Mouse (Mus musculus): ENCODE measurements around the gene Sstr2. TPM values are rescaled to one million over a fixed set of nuclear protein-coding genes. Genes with fewer than 3 reads are reported as not detected.
"Not testable (repeated sequence)": the region's sequence is repeated elsewhere in the genome, so short reads cannot be mapped to it uniquely, and the experiment has no call there.

Gene Sstr2
- polyA plus RNA-seq, 1 experiment = 0.30 TPM

DNA sequence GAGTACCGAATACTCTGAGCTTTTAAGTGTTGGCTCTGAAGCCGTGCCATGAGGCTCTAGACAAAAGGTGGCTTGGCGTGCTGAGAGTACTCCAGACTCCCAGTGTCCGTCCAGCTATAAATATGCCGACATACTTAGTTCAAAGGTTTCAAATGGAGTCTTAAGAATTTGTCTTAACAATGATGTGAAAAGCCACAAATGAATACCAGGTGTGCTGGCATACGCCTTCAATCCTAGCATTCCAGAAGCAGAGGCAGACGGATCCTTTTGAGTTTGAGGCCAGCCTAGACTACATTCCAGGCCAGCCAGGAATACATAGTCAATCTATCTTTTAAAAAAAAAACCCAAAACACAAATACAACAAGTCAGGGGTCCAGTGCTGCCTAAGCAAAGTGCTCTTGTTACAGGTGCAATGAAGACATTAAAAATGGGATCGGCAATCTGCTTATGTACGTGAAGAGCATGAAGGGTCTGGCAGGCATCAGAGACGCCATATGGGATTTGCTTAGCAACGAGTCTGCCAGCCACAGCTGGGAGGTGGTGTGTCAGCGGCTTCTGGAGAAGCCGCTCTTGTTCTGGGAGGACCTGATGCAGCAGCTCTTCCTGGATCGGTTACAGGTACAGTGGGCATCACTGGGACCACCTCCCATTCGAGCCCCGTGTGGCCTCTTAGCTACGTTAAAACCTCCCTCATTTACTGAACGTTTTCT lies 35.6 kb downstream of the Sstr2 start:
- H3K79me3 ChIP-seq (ENCODE audit: low read depth) = peaks cover 2% of the 10 kb centered on the region
- TF ChIP-seq MYOD1 (IDR thresholded peaks at IDR 0.05; ENCODE audit: control insufficient read depth, insufficient read length, low read depth) (no peak), MYOG (IDR thresholded peaks at IDR 0.05; ENCODE audit: control insufficient read depth, extremely low read depth, insufficient read length) (no peak), MAX (IDR thresholded peaks at IDR 0.05) (no peak), CTCF (IDR thresholded peaks at IDR 0.05; ENCODE audit: control insufficient read depth, insufficient read depth, insufficient read length) (no peak), FOSL1 (IDR thresholded peaks at IDR 0.05; ENCODE audit: insufficient read depth, low read length, poor library complexity, severe bottlenecking) (no peak), CEBPB (IDR thresholded peaks at IDR 0.05; ENCODE audit: low read depth) (no peak), USF1 (IDR thresholded peaks at IDR 0.05; ENCODE audit: low read depth) (no peak)
- no peak overlapping the region for H3ac ChIP-seq (ENCODE audit: control insufficient read depth, insufficient read length, low read depth)
- no peak overlapping the region for H3K4me3 ChIP-seq (ENCODE audit: insufficient read depth, poor library complexity, severe bottlenecking)
- H3K79me2 ChIP-seq (ENCODE audit: control insufficient read depth, insufficient read depth) = peaks cover 9% of the 10 kb centered on the region
- H3K27me3 ChIP-seq (ENCODE audit: control insufficient read depth, insufficient read depth, insufficient read length) = no peaks in the 10 kb centered on the region
- peaks cover 65% of the 10 kb centered on the region for H3K36me3 ChIP-seq (ENCODE audit: control insufficient read depth, insufficient read depth)

DNA sequence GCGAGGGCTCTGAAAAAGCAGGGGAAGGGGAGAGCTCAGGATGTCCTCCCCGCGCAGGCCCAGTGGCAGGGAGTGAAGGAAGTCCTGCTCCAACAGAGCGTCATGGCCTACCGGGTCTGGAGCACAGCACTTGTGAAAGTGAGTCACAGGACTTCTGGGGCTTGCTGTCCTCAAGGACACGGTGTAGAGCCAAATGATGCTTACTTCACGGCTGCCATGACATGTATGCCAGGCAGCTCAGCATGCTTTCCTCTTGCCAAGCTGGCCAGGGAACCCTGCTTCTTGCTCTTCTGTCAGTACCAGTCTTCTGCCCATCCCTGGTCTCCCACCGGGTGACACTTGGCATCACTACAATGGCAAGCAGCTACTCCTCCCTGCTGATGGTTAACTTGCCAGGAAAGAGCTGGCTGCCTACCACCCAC lies 37.4 kb downstream of the Sstr2 start:
- no peak for TF ChIP-seq MAX (IDR thresholded peaks at IDR 0.05)
- TF ChIP-seq MYOG (IDR thresholded peaks at IDR 0.05; ENCODE audit: control insufficient read depth, extremely low read depth, insufficient read length) = no peak
- no peak for TF ChIP-seq MYOD1 (IDR thresholded peaks at IDR 0.05; ENCODE audit: control insufficient read depth, insufficient read length, low read depth)
- TF ChIP-seq FOSL1 (IDR thresholded peaks at IDR 0.05; ENCODE audit: insufficient read depth, low read length, poor library complexity, severe bottlenecking) = no peak
- no peak for TF ChIP-seq CTCF (IDR thresholded peaks at IDR 0.05; ENCODE audit: control insufficient read depth, insufficient read depth, insufficient read length)
- TF ChIP-seq USF1 (IDR thresholded peaks at IDR 0.05; ENCODE audit: low read depth) = no peak
- TF ChIP-seq CEBPB (IDR thresholded peaks at IDR 0.05; ENCODE audit: low read depth) = no peak

DNA sequence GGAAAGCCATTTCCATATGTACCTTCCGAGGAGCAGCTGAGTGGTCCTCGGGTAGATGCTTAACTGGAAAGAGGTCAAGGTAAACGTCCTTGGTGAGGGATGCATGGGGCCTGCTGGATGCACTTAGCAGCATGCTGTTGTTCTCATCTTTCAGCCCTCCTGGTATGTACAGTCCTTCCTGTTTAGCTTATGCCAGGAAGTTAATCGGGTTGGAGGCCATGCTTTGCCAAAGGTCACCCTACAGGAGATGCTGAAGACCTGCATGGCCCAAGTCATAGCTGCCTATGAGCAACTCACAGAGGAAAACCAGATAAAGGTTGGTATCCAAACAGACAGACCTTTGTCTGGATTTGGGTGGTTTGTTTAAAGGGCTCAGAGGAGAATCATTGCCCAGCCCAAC lies 38.1 kb downstream of the Sstr2 start:
- H3K4me3 ChIP-seq (ENCODE audit: insufficient read depth, poor library complexity, severe bottlenecking) = no peak overlapping the region
- H3K36me3 ChIP-seq (ENCODE audit: control insufficient read depth, insufficient read depth) = peaks cover 71% of the 10 kb centered on the region
- H3ac ChIP-seq (ENCODE audit: control insufficient read depth, insufficient read length, low read depth) = no peak overlapping the region
- no peaks in the 10 kb centered on the region for H3K79me2 ChIP-seq (ENCODE audit: control insufficient read depth, insufficient read depth)
- no peaks in the 10 kb centered on the region for H3K79me3 ChIP-seq (ENCODE audit: low read depth)
- TF ChIP-seq FOSL1 (IDR thresholded peaks at IDR 0.05; ENCODE audit: insufficient read depth, low read length, poor library complexity, severe bottlenecking) (no peak), MAX (IDR thresholded peaks at IDR 0.05) (no peak), CTCF (IDR thresholded peaks at IDR 0.05; ENCODE audit: control insufficient read depth, insufficient read depth, insufficient read length) (no peak), CEBPB (IDR thresholded peaks at IDR 0.05; ENCODE audit: low read depth) (no peak), MYOG (IDR thresholded peaks at IDR 0.05; ENCODE audit: control insufficient read depth, extremely low read depth, insufficient read length) (no peak), MYOD1 (IDR thresholded peaks at IDR 0.05; ENCODE audit: control insufficient read depth, insufficient read length, low read depth) (no peak), USF1 (IDR thresholded peaks at IDR 0.05; ENCODE audit: low read depth) (no peak)
- no peaks in the 10 kb centered on the region for H3K27me3 ChIP-seq (ENCODE audit: control insufficient read depth, insufficient read depth, insufficient read length)

More for the DNA sequence above, 37.4 kb downstream of the Sstr2 start:
- Histone ChIP-seq H3ac (ENCODE audit: control insufficient read depth, insufficient read length, low read depth) (no peak overlapping the region), H3K79me2 (ENCODE audit: control insufficient read depth, insufficient read depth) (no peaks in the 10 kb centered on the region), H3K4me3 (ENCODE audit: insufficient read depth, poor library complexity, severe bottlenecking) (no peak overlapping the region), H3K36me3 (ENCODE audit: control insufficient read depth, insufficient read depth) (peaks cover 69% of the 10 kb centered on the region), H3K79me3 (ENCODE audit: low read depth) (no peaks in the 10 kb centered on the region), H3K27me3 (ENCODE audit: control insufficient read depth, insufficient read depth, insufficient read length) (no peaks in the 10 kb centered on the region)

DNA sequence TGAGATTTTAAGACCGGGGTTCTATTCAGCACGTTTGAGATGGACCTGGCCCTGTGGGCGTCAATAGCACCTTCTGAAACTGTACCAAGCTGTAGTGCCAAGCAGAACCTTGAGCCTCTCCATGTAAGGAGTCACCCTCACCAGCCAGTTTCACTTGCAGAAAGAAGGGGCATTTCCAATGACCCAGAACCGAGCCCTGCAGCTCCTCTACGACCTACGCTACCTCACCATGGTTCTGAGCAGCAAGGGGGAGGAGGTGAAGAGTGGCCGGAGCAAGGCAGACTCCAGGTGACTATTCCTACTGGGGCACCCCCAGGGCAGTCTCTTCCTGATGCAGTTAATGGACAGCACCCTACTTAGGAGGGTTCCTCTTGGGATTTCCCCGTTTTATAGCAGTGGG lies 39.2 kb downstream of the Sstr2 start:
- Histone ChIP-seq H3K79me3 (ENCODE audit: low read depth) (no peaks in the 10 kb centered on the region), H3ac (ENCODE audit: control insufficient read depth, insufficient read length, low read depth) (no peak overlapping the region), H3K79me2 (ENCODE audit: control insufficient read depth, insufficient read depth) (no peaks in the 10 kb centered on the region), H3K4me3 (ENCODE audit: insufficient read depth, poor library complexity, severe bottlenecking) (no peak overlapping the region), H3K27me3 (ENCODE audit: control insufficient read depth, insufficient read depth, insufficient read length) (no peaks in the 10 kb centered on the region), H3K36me3 (ENCODE audit: control insufficient read depth, insufficient read depth) (peaks cover 65% of the 10 kb centered on the region)
- TF ChIP-seq FOSL1 (IDR thresholded peaks at IDR 0.05; ENCODE audit: insufficient read depth, low read length, poor library complexity, severe bottlenecking) = no peak
- TF ChIP-seq MYOD1 (IDR thresholded peaks at IDR 0.05; ENCODE audit: control insufficient read depth, insufficient read length, low read depth) = no peak
- TF ChIP-seq USF1 (IDR thresholded peaks at IDR 0.05; ENCODE audit: low read depth) = no peak
- no peak for TF ChIP-seq MAX (IDR thresholded peaks at IDR 0.05)
- no peak for TF ChIP-seq CTCF (IDR thresholded peaks at IDR 0.05; ENCODE audit: control insufficient read depth, insufficient read depth, insufficient read length)
- no peak for TF ChIP-seq MYOG (IDR thresholded peaks at IDR 0.05; ENCODE audit: control insufficient read depth, extremely low read depth, insufficient read length)
- TF ChIP-seq CEBPB (IDR thresholded peaks at IDR 0.05; ENCODE audit: low read depth) = no peak

DNA sequence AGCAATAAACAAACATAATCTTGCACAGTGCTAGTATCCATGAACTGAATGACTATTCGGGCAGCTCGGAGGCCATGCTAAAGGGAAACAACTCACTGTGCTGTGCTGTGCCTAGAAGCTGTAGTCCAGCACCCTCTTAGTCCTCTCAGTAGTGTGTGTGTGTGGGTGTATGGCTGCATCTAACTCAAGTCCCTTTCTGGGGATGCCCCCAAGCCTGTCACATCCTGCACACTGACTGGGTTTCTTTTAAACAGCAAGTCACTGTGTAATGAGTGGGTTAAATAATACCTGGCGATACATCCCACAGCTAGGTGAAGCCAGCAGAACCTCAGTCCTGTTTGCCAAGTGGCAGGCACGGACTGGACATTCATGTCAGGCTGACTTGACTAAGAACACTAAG lies 39.6 kb downstream of the Sstr2 start:
- H3K79me3 ChIP-seq (ENCODE audit: low read depth) = peaks cover 2% of the 10 kb centered on the region
- no peak overlapping the region for H3K4me3 ChIP-seq (ENCODE audit: insufficient read depth, poor library complexity, severe bottlenecking)
- peaks cover 4% of the 10 kb centered on the region for H3K79me2 ChIP-seq (ENCODE audit: control insufficient read depth, insufficient read depth)
- H3K27me3 ChIP-seq (ENCODE audit: control insufficient read depth, insufficient read depth, insufficient read length) = no peaks in the 10 kb centered on the region
- TF ChIP-seq MAX (IDR thresholded peaks at IDR 0.05) (no peak), FOSL1 (IDR thresholded peaks at IDR 0.05; ENCODE audit: insufficient read depth, low read length, poor library complexity, severe bottlenecking) (no peak), CEBPB (IDR thresholded peaks at IDR 0.05; ENCODE audit: low read depth) (no peak), MYOD1 (IDR thresholded peaks at IDR 0.05; ENCODE audit: control insufficient read depth, insufficient read length, low read depth) (no peak), USF1 (IDR thresholded peaks at IDR 0.05; ENCODE audit: low read depth) (no peak), MYOG (IDR thresholded peaks at IDR 0.05; ENCODE audit: control insufficient read depth, extremely low read depth, insufficient read length) (no peak), CTCF (IDR thresholded peaks at IDR 0.05; ENCODE audit: control insufficient read depth, insufficient read depth, insufficient read length) (no peak)
- H3ac ChIP-seq (ENCODE audit: control insufficient read depth, insufficient read length, low read depth) = no peak overlapping the region
- H3K36me3 ChIP-seq (ENCODE audit: control insufficient read depth, insufficient read depth) = peaks cover 66% of the 10 kb centered on the region

DNA sequence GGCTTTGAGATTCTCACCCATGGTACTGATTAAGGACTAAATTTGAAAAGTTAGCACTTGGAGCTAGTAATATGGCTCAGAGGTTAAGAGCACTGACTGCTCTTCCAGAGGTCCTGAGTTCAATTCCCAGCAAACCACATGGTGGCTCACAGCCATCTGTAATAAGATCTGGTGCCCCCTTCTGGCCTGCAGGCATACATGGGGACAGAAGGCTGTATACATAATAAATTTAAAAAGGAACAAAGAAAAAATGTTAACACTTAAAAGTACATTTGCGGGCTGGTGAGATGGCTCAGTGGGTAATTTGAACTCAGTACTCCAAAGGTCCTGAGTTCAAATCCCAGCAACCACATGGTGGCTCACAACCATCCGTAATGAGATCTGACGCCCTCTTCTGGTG lies 41.1 kb downstream of the Sstr2 start:
- H3ac ChIP-seq (ENCODE audit: control insufficient read depth, insufficient read length, low read depth); H3K27me3 ChIP-seq (ENCODE audit: control insufficient read depth, insufficient read depth, insufficient read length); H3K4me3 ChIP-seq (ENCODE audit: insufficient read depth, poor library complexity, severe bottlenecking): not testable (repeated sequence)
- Histone ChIP-seq H3K36me3 (ENCODE audit: control insufficient read depth, insufficient read depth) (peaks cover 65% of the 10 kb centered on the region), H3K79me3 (ENCODE audit: low read depth) (peaks cover 12% of the 10 kb centered on the region), H3K79me2 (ENCODE audit: control insufficient read depth, insufficient read depth) (peaks cover 19% of the 10 kb centered on the region)

Data from C2C12 (cell line).